Mouse (Mus musculus) hindbrain, embryonic 14.5 days (tissue): ENCODE measurements around the gene Smarca4. TPM values are rescaled to one million over a fixed set of nuclear protein-coding genes. Genes with fewer than 3 reads are reported as not detected.

ENCODE experiments used
- ATAC-seq: fragments of 200-750 bp; cut with Nextera tagmentation; 2 replicates; pipeline ENCODE4 v1.8.0; 2017; ENCODE audit warnings: moderate number of reproducible peaks, mild to moderate bottlenecking, moderate TSS enrichment, moderate library complexity; ENCODE audit not compliant: low FRiP score
- DNase-seq: peaks from one replicate; pipeline ENCODE4 v3.0.0-alpha.2; 2015; ENCODE audit warnings: low spot score
- H3K27ac ChIP-seq: fragments of 300-500 bp; sonication (generic); 2 replicates; pipeline ENCODE4 v1.5.1; 2014; ENCODE audit warnings: mild to moderate bottlenecking, moderate library complexity
- H3K27me3 ChIP-seq: fragments of 300-500 bp; sonication (generic); 2 replicates; pipeline ENCODE4 v1.6.1; 2014; ENCODE audit warnings: mild to moderate bottlenecking, low read length, mixed read lengths; ENCODE audit not compliant: control insufficient read depth, insufficient read depth
- H3K36me3 ChIP-seq: fragments of 300-500 bp; sonication (generic); replicated peaks from 2 replicates; pipeline ENCODE4 v1.6.1; 2014; ENCODE audit not compliant: control insufficient read depth, insufficient read depth
- H3K4me1 ChIP-seq: fragments of 300-500 bp; sonication (generic); replicated peaks from 2 replicates; pipeline ENCODE4 v1.6.1; 2014; ENCODE audit warnings: antibody characterized with exemption, low read length, mixed read lengths; ENCODE audit not compliant: control insufficient read depth, insufficient read depth
- H3K4me2 ChIP-seq: fragments of 300-500 bp; sonication (generic); replicated peaks from 2 replicates; pipeline ENCODE4 v1.6.1; 2014; ENCODE audit warnings: mild to moderate bottlenecking, moderate library complexity
- H3K4me3 ChIP-seq: fragments of 300-500 bp; sonication (generic); replicated peaks from 2 replicates; pipeline ENCODE4 v1.5.1; 2014; ENCODE audit warnings: mild to moderate bottlenecking, low read length
- H3K9ac ChIP-seq: fragments of 300-500 bp; sonication (generic); 2 replicates; pipeline ENCODE4 v1.6.1; 2014
- H3K9me3 ChIP-seq: fragments of 300-500 bp; sonication (generic); 2 replicates; pipeline ENCODE4 v1.6.1; 2016; ENCODE audit warnings: low read length; ENCODE audit not compliant: control insufficient read depth
- WGBS: fragments of 180-500 bp; shearing (Covaris S2); extraction: QIAGEN DNeasy Blood & Tissue Kit; methylation state at CpG from one replicate; pipeline ENCODE4 v1.1.7; 2014; 5-methylcytosine and 5-hydroxymethylcytosine counted together
- polyA plus RNA-seq: library from polyadenylated mRNA; unstranded; fragments of >200 nt; fragmentation: Nextera tagmentation; extraction: Ambion mirVana; gene quantifications from 2 replicates; pipeline ENCODE4 v1.2.1, GENCODE M21; 2014

Smarca4 gene
- polyA plus RNA-seq, 1 experiment from 2014 or later: 138 TPM

- no peaks in the 10 kb centered on the region for H3K4me1 ChIP-seq
- H3K4me3 ChIP-seq: no peak overlapping the region
- WGBS: 94% methylated on average over 9 of the region's 9 CpGs
- DNase-seq (no peak), ATAC-seq (no peak)
- no peak overlapping the region for H3K9ac ChIP-seq
- H3K36me3 ChIP-seq: peaks cover 61% of the 10 kb centered on the region
- no peak overlapping the region for H3K27ac ChIP-seq
- no peaks in the 10 kb centered on the region for H3K27me3 ChIP-seq
- no peaks in the 10 kb centered on the region for H3K9me3 ChIP-seq
- H3K4me2 ChIP-seq: no peak overlapping the region
Measured at GRCm38 (mm10) chr9:21732288-21732687, 116.3 kb downstream of the Smarca4 start.

DNA sequence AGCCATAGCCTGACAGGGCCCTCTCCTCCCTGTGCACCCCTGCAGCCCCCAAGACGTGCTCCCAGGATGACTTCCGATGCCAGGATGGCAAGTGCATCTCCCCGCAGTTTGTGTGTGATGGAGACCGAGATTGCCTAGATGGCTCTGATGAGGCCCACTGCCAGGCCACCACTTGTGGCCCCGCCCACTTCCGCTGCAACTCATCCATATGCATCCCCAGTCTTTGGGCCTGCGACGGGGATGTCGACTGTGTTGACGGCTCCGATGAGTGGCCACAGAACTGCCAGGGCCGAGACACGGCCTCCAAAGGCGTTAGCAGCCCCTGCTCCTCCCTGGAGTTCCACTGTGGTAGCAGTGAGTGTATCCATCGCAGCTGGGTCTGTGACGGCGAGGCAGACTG, 117.5 kb downstream of the Smarca4 start:
- WGBS: 82% methylated on average over 17 of the region's 17 CpGs
- ATAC-seq (no peak), DNase-seq (no peak)
- no peak overlapping the region for H3K4me3 ChIP-seq
- H3K27ac ChIP-seq: no peak overlapping the region
- H3K9me3 ChIP-seq: no peaks in the 10 kb centered on the region
- no peaks in the 10 kb centered on the region for H3K4me1 ChIP-seq
- peaks cover 73% of the 10 kb centered on the region for H3K36me3 ChIP-seq
- no peaks in the 10 kb centered on the region for H3K27me3 ChIP-seq
- no peak overlapping the region for H3K4me2 ChIP-seq
- H3K9ac ChIP-seq: no peak overlapping the region

DNA sequence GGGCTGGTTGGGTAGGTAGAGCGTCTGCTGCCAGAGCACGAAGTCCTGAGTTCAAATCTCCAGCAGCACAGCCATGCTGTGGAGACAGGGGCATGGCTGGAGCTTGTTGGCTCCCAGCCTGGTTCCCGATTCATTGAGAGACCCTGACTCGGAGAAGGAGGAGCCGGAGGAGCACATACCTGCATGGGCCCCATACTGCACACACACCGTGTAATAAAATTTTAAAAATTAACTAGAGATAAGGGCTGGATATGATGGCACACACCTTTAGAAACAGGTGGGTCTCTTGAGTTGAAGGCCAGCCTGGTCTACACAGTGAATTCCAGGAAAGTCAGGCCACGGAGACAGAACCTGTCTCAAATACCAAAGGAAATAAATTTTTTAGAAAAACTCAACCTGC, 118.0 kb downstream of the Smarca4 start:
- WGBS: 97% methylated on average over 7 of the region's 7 CpGs
- Histone ChIP-seq H3K4me1 (no peaks in the 10 kb centered on the region), H3K4me3 (no peak overlapping the region), H3K27ac (no peak overlapping the region), H3K36me3 (peaks cover 78% of the 10 kb centered on the region), H3K4me2 (no peak overlapping the region), H3K9ac (no peak overlapping the region), H3K27me3 (no peaks in the 10 kb centered on the region), H3K9me3 (no peaks in the 10 kb centered on the region)
- DNase-seq: no peak
- ATAC-seq: no peak

DNA sequence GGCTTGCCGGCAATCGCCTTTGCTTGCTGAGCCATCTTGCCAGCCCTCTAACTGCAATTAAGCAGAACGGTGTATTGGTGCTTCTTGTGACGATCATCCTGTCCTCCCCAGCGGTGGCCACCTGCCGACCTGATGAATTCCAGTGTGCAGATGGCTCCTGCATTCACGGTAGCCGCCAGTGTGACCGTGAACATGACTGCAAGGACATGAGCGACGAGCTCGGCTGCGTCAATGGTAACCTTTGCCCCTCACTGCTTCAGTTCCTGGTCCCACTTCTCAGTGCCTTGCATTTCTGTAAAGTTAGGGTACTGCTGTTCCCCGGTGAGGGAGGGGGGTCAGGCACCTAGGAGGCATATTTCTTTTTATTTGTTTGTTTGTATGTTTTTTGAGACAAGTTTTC, 119.2 kb downstream of the Smarca4 start:
- Histone ChIP-seq H3K36me3 (peaks cover 90% of the 10 kb centered on the region), H3K27ac (no peak overlapping the region), H3K9me3 (no peaks in the 10 kb centered on the region), H3K4me1 (no peaks in the 10 kb centered on the region), H3K27me3 (no peaks in the 10 kb centered on the region), H3K4me2 (no peak overlapping the region), H3K9ac (no peak overlapping the region), H3K4me3 (no peak overlapping the region)
- DNase-seq (no peak), ATAC-seq (no peak)
- whole genome bisulfite sequencing: 86% methylated on average over 14 of the region's 14 CpGs

GRCm38 (mm10) chr9:21736580-21736979, 120.6 kb downstream of the Smarca4 start:
- Histone ChIP-seq H3K9ac (no peak overlapping the region), H3K36me3 (peaks cover 96% of the 10 kb centered on the region), H3K4me3 (no peak overlapping the region), H3K4me2 (no peak overlapping the region), H3K27me3 (no peaks in the 10 kb centered on the region), H3K9me3 (no peaks in the 10 kb centered on the region), H3K27ac (no peak overlapping the region), H3K4me1 (no peaks in the 10 kb centered on the region)
- DNase-seq (no peak), ATAC-seq (no peak)
- whole genome bisulfite sequencing: 68% methylated on average over 3 of the region's 3 CpGs

- ATAC-seq: no peak
- DNase-seq: no peak
- WGBS: 97% methylated on average over 10 of the region's 10 CpGs
Measured at GRCm38 (mm10) chr9:21737188-21737587, 121.2 kb downstream of the Smarca4 start.

DNA sequence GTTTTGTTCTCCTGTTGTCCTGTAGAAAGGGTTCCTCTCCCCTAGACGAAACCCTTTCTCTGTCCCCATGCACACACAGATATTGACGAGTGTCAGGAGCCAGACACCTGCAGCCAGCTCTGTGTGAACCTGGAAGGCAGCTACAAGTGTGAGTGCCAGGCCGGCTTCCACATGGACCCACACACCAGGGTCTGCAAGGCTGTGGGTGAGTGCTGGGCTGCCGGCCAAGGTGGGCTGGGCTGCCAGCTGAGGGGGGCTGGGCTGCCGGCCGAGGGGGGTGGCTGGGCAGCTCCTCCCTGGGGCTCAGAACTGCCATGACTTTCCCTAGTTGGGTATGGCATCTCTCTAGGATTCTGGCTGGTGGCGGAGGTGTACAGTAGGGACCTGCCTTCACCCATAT, 122.8 kb downstream of the Smarca4 start:
- DNase-seq (no peak), ATAC-seq (0 out of 2 replicates have a peak, but pooled peaks have one; percentile 27)
- Histone ChIP-seq H3K4me3 (no peak overlapping the region), H3K9me3 (no peaks in the 10 kb centered on the region), H3K4me2 (no peak overlapping the region), H3K9ac (no peak overlapping the region), H3K4me1 (no peaks in the 10 kb centered on the region), H3K36me3 (peaks cover 92% of the 10 kb centered on the region), H3K27ac (no peak overlapping the region), H3K27me3 (no peaks in the 10 kb centered on the region)
- WGBS: 78% methylated on average over 7 of the region's 7 CpGs

More at GRCm38 (mm10) chr9:21737188-21737587, 121.2 kb downstream of the Smarca4 start:
- Histone ChIP-seq H3K4me2 (no peak overlapping the region), H3K27ac (no peak overlapping the region), H3K4me3 (no peak overlapping the region), H3K27me3 (no peaks in the 10 kb centered on the region), H3K9me3 (no peaks in the 10 kb centered on the region), H3K36me3 (peaks cover 96% of the 10 kb centered on the region), H3K9ac (no peak overlapping the region), H3K4me1 (no peaks in the 10 kb centered on the region)

DNA sequence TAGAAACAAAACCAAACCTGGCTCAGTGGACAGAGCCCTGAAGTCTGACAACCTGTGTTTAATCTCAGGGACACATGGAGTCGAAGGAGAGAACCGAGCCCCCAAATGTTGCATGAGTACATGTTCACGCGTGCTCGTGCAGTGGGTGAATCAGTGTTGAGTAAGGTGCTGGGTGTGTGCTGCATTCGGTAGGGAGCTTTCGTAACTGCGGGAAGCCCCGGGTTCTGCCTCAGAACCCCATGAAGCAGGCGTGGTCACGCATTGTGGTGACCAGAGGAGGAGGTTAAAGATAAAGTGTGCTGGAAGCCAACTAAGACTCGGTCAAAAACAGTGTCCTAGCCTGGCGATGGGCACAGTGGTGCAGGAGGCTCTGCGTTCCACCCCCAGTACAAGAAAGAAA, 124.5 kb downstream of the Smarca4 start:
- no peaks in the 10 kb centered on the region for H3K27me3 ChIP-seq
- no peak overlapping the region for H3K9ac ChIP-seq
- H3K36me3 ChIP-seq: peaks cover 92% of the 10 kb centered on the region
- no peak overlapping the region for H3K27ac ChIP-seq
- no peaks in the 10 kb centered on the region for H3K4me1 ChIP-seq
- H3K9me3 ChIP-seq: no peaks in the 10 kb centered on the region
- H3K4me2 ChIP-seq: no peak overlapping the region
- no peak overlapping the region for H3K4me3 ChIP-seq
- no peak for ATAC-seq
- 98% methylated on average over 14 of the region's 14 CpGs for WGBS
- DNase-seq: no peak

- Histone ChIP-seq H3K4me2 (no peak overlapping the region), H3K9me3 (no peaks in the 10 kb centered on the region), H3K27ac (no peak overlapping the region), H3K36me3 (peaks cover 92% of the 10 kb centered on the region), H3K4me3 (no peak overlapping the region), H3K9ac (no peak overlapping the region), H3K27me3 (no peaks in the 10 kb centered on the region), H3K4me1 (no peaks in the 10 kb centered on the region)
- DNase-seq (no peak), ATAC-seq (no peak)
- 96% methylated on average over 11 of the region's 11 CpGs for WGBS
Measured at GRCm38 (mm10) chr9:21741514-21741913, 125.5 kb downstream of the Smarca4 start.

DNA sequence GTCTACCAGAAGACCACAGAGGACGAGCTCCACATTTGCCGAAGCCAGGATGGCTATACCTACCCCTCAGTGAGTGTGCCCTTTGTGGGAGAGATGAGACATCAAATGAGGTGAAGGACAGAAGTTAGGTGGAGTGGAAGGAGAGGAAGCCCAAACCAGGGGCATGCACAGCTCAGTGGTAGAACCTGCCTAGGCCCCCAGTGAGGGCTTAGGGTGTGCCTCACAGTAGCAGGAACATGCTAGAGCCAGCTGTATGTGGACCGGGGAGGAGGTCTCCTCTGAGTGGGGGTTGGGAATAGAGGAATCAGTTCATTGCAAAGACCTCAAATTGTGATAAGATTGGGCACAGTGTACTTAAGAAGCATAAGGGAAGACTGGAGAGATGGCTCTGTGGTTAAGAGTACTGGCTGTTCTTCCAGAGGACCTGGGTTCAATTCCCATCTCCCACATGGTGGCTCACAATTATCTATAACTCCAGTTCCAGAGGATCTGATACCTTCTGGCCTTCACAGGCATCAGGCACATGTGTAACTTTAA, 131.3 kb downstream of the Smarca4 start:
- WGBS: 92% methylated on average over 3 of the region's 3 CpGs

More for the DNA sequence above, 131.3 kb downstream of the Smarca4 start:
- H3K4me3 ChIP-seq: no peak overlapping the region
- no peaks in the 10 kb centered on the region for H3K9me3 ChIP-seq
- H3K36me3 ChIP-seq: peaks cover 72% of the 10 kb centered on the region
- H3K4me2 ChIP-seq: no peak overlapping the region
- H3K27me3 ChIP-seq: no peaks in the 10 kb centered on the region
- DNase-seq (no peak), ATAC-seq (no peak)
- H3K4me1 ChIP-seq: no peaks in the 10 kb centered on the region
- H3K27ac ChIP-seq: peak overlapping the region; percentile 71; the same call in 1 of the 2 replicates
- H3K9ac ChIP-seq: no peak overlapping the region
